Comparison of ENCODE assay signal across 26 mouse cellular contexts in the genomic region with DNA sequence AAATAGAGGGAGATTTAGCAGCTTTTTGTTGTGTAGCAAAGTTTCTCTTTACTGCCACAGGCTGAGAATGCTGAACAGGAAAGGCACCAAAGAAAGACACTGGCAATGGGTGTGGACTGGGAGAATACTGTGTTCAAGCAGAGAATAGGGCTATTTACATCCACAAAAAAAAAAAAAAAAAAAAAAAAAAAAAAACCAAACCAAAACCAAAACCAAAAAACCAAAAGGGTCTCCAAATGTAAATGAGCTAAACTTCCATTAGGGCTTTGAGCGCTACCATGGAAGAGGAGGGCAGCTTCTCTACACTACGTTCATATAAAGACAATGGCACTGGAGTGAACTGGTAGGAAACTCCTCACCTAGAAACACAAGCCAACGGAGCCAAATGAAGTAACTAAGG. TPM values are rescaled to one million over a fixed set of nuclear protein-coding genes. Genes with fewer than 3 reads are reported as not detected.
DNase-seq lines count a peak whose midpoint lies in the region; ATAC-seq and TF ChIP-seq lines count a peak whose summit lies in the region.
"Had no signal": no experiment of that assay in that cellular context is flagged by ENCODE, and none has a peak within 500 bp of the region (broad histone marks: within the 10 kb centered on the region; RNA-seq: fewer than 3 reads in every experiment).

No protein-coding gene starts in this region.

- 86% methylated on average over 3 of the region's 3 CpGs for WGBS in heart, embryonic 12.5 days
- WGBS in heart, embryonic 16.5 days, result 84% methylated on average over 3 of the region's 3 CpGs
- WGBS in heart, adult 2 months, result 76% methylated on average over 3 of the region's 3 CpGs
- 76% methylated on average over 3 of the region's 3 CpGs for WGBS in liver, postnatal 0 days (ENCODE audit: insufficient replicate concordance)

- peaks cover 49% of the 10 kb centered on the region for H3K36me3 ChIP-seq in heart, embryonic 12.5 days
- H3K36me3 ChIP-seq in heart, embryonic 16.5 days (ENCODE audit: control insufficient read depth, insufficient read depth), result peaks cover 45% of the 10 kb centered on the region
- H3K36me3 ChIP-seq in heart, adult 2 months (ENCODE audit: control insufficient read depth, insufficient read depth, low read length), result no peaks in the 10 kb centered on the region; the same call in 1 of the 2 replicates
- H3K36me3 ChIP-seq in liver, postnatal 0 days (replicated peaks; ENCODE audit: insufficient read depth, low read length), result no peaks in the 10 kb centered on the region
- H3K36me3 ChIP-seq in CH12.LX (replicated peaks in 1 of 2; ENCODE audit: control insufficient read depth in 1 of 2, insufficient read depth in 1 of 2, low read length in 1 of 2), result no peaks in the 10 kb centered on the region
- H3K36me3 ChIP-seq: embryonic facial prominence, embryonic 12.5 days; hindbrain, embryonic 12.5 days had no signal

- intact Hi-C loops in heart, adult 2 months (cut with DNase I), result no loop called here

- peak overlapping the region; percentile 43; the same call in 1 of the 2 replicates for H3K27ac ChIP-seq in heart, embryonic 12.5 days (ENCODE audit: poor library complexity, severe bottlenecking)
- H3K27ac ChIP-seq in heart, embryonic 16.5 days (ENCODE audit: low read length), result peak overlapping the region; percentile 17; the same call in 1 of the 2 replicates
- no peak overlapping the region for H3K27ac ChIP-seq in heart, adult 2 months
- H3K27ac ChIP-seq in liver, postnatal 0 days (ENCODE audit: low read depth), result no peak overlapping the region
- H3K27ac ChIP-seq in CH12.LX (ENCODE audit: insufficient read depth, low read depth), result no peak overlapping the region
- H3K27ac ChIP-seq: embryonic facial prominence, embryonic 12.5 days; embryonic facial prominence, embryonic 15.5 days; gastrocnemius, adult 2 months; hindbrain, embryonic 12.5 days; hindbrain, embryonic 15.5 days had no signal

- no peaks in the 10 kb centered on the region for H3K9me3 ChIP-seq in heart, embryonic 12.5 days (replicated peaks)
- H3K9me3 ChIP-seq in heart, embryonic 16.5 days (replicated peaks; ENCODE audit: control insufficient read depth, low read length), result no peaks in the 10 kb centered on the region
- no peaks in the 10 kb centered on the region for H3K9me3 ChIP-seq in liver, postnatal 0 days (ENCODE audit: low read length)
- no peaks in the 10 kb centered on the region for H3K9me3 ChIP-seq in CH12.LX (replicated peaks; ENCODE audit: low read length)
- H3K9me3 ChIP-seq: embryonic facial prominence, embryonic 12.5 days; embryonic facial prominence, embryonic 15.5 days; hindbrain, embryonic 12.5 days; hindbrain, embryonic 15.5 days had no signal

- no peak for TF ChIP-seq EP300 in heart, adult 2 months (IDR thresholded peaks at IDR 0.05; ENCODE audit: insufficient read depth, low read depth, low read length)
- no peak for TF ChIP-seq EP300 in liver, postnatal 0 days (IDR thresholded peaks at IDR 0.05; ENCODE audit: low read depth)
- no peak for TF ChIP-seq EP300 in CH12.LX (IDR thresholded peaks at IDR 0.05; ENCODE audit: low read length)

- no peak for TF ChIP-seq CTCF in heart, adult 2 months (IDR thresholded peaks at IDR 0.05)
- TF ChIP-seq CTCF in liver, postnatal 0 days (IDR thresholded peaks at IDR 0.05; ENCODE audit: low read depth), result no peak
- TF ChIP-seq CTCF in CH12.LX (conservative IDR thresholded peaks at IDR 0.05 in 1 of 2, IDR thresholded peaks at IDR 0.05 in 1 of 2; ENCODE audit: low read depth in 2 of 2, low read length in 2 of 2), result no peak

- TF ChIP-seq RAD21 in CH12.LX (IDR thresholded peaks at IDR 0.05; ENCODE audit: low read depth, low read length), result no peak

- H3K79me2 ChIP-seq in heart, adult 2 months (replicated peaks; ENCODE audit: control insufficient read depth, insufficient read depth, low read length), result no peaks in the 10 kb centered on the region
- no peaks in the 10 kb centered on the region for H3K79me2 ChIP-seq in CH12.LX (replicated peaks; ENCODE audit: control insufficient read depth, extremely low read depth, insufficient read depth, poor library complexity, severe bottlenecking)

- no peak for ATAC-seq in heart, embryonic 12.5 days (ENCODE audit: insufficient number of reproducible peaks, low FRiP score)
- ATAC-seq in heart, embryonic 16.5 days (replicated peaks; ENCODE audit: extremely low read depth, insufficient read depth, low FRiP score), result no peak
- ATAC-seq in liver, postnatal 0 days, result no peak
- ATAC-seq: activated CD4-positive, CD25-positive, alpha-beta regulatory T cell, adult 4 months; forebrain, embryonic 14.5 days; forebrain, postnatal 0 days; intestine, postnatal 0 days had no signal

- no peak for DNase-seq in heart, adult 8-10 months (ENCODE audit: low spot score)
- no peak for DNase-seq in heart, adult 2 months
- DNase-seq in liver, postnatal 0 days, result no peak
- DNase-seq in liver, result no peak
- DNase-seq in CH12.LX (ENCODE audit: extremely low read depth), result no peak
- DNase-seq in adrenal gland, adult (ENCODE audit: inconsistent age in 2 of 2, low spot score in 1 of 2), result no peak
- DNase-seq: adrenal gland, postnatal 10 days; adrenal gland, postnatal 36 days; B cell, adult 2 months; cerebellum, adult 18-20 months; cerebellum, adult 9-11 months; cerebellum, postnatal 25 days; forebrain, postnatal 0 days; gastrocnemius, adult 2 months; gastrocnemius, postnatal 14 days; heart, postnatal 14 days; kidney, adult 9 months had no signal

- dilution Hi-C loops in CH12.LX (cut with MboI; ENCODE audit: extremely low pct_ligation_motif_present, extremely low pct_unique_long_range_greater_than_20kb, low sequenced_read_pairs), result no loop called here

- no peaks in the 10 kb centered on the region for H3K4me1 ChIP-seq in heart, embryonic 12.5 days (replicated peaks)
- peaks cover 5% of the 10 kb centered on the region; the same call in 1 of the 2 replicates for H3K4me1 ChIP-seq in heart, embryonic 16.5 days (ENCODE audit: control insufficient read depth, insufficient read depth, low read length)
- H3K4me1 ChIP-seq in heart, adult 2 months (ENCODE audit: control insufficient read depth, insufficient read depth, low read length), result peaks cover 1% of the 10 kb centered on the region
- no peaks in the 10 kb centered on the region for H3K4me1 ChIP-seq in liver, postnatal 0 days (ENCODE audit: insufficient read depth)
- H3K4me1 ChIP-seq in CH12.LX (ENCODE audit: control insufficient read depth in 1 of 2, insufficient read depth in 2 of 2), result no peaks in the 10 kb centered on the region
- H3K4me1 ChIP-seq: embryonic facial prominence, embryonic 12.5 days; embryonic facial prominence, embryonic 15.5 days; hindbrain, embryonic 12.5 days; hindbrain, embryonic 15.5 days had no signal

- H3K9ac ChIP-seq in heart, embryonic 12.5 days, result no peak overlapping the region
- no peak overlapping the region for H3K9ac ChIP-seq in heart, embryonic 16.5 days (ENCODE audit: low read length)
- no peak overlapping the region for H3K9ac ChIP-seq in heart, adult 2 months (ENCODE audit: low read depth, low read length)
- H3K9ac ChIP-seq in liver, postnatal 0 days (replicated peaks), result no peak overlapping the region
- H3K9ac ChIP-seq in CH12.LX (ENCODE audit: insufficient read depth, low read depth), result no peak overlapping the region
- H3K9ac ChIP-seq: embryonic facial prominence, embryonic 12.5 days; embryonic facial prominence, embryonic 15.5 days; forebrain, postnatal 0 days; hindbrain, embryonic 12.5 days; hindbrain, embryonic 15.5 days had no signal

- H3K27me3 ChIP-seq in heart, embryonic 12.5 days (replicated peaks), result no peaks in the 10 kb centered on the region
- no peaks in the 10 kb centered on the region for H3K27me3 ChIP-seq in heart, embryonic 16.5 days (ENCODE audit: control insufficient read depth, insufficient read depth, low read length)
- H3K27me3 ChIP-seq in heart, adult 2 months (ENCODE audit: control insufficient read depth, insufficient read depth, low read length), result no peaks in the 10 kb centered on the region
- no peaks in the 10 kb centered on the region for H3K27me3 ChIP-seq in liver, postnatal 0 days (ENCODE audit: insufficient read depth, low read length)
- H3K27me3 ChIP-seq in CH12.LX (replicated peaks), result no peaks in the 10 kb centered on the region
- H3K27me3 ChIP-seq: embryonic facial prominence, embryonic 12.5 days; embryonic facial prominence, embryonic 15.5 days; hindbrain, embryonic 12.5 days; hindbrain, embryonic 15.5 days had no signal

- in situ Hi-C loops in CH12.LX (cut with MboI; ENCODE audit: low pct_ligation_motif_present, low pct_unique_long_range_greater_than_20kb, low sequenced_read_pairs), result no loop called here

- H3K4me3 ChIP-seq in heart, embryonic 12.5 days, result no peak overlapping the region
- H3K4me3 ChIP-seq in heart, embryonic 16.5 days (ENCODE audit: low read length), result no peak overlapping the region
- no peak overlapping the region for H3K4me3 ChIP-seq in heart, adult 2 months
- no peak overlapping the region for H3K4me3 ChIP-seq in liver, postnatal 0 days (ENCODE audit: low read depth, low read length)
- no peak overlapping the region for H3K4me3 ChIP-seq in CH12.LX (replicated peaks in 1 of 3; ENCODE audit: low read depth in 2 of 3, low read length in 2 of 3, poor library complexity in 1 of 3)
- H3K4me3 ChIP-seq: embryonic facial prominence, embryonic 12.5 days; embryonic facial prominence, embryonic 15.5 days; gastrocnemius, adult 2 months; hindbrain, embryonic 12.5 days; hindbrain, embryonic 15.5 days had no signal

- 0 out of 2 replicates have a peak overlapping the region, but pooled peaks have one; percentile 13 for H3K4me2 ChIP-seq in heart, embryonic 12.5 days
- H3K4me2 ChIP-seq in heart, embryonic 16.5 days (ENCODE audit: low read depth, low read length), result peak overlapping the region; percentile 36; the same call in 1 of the 2 replicates
- peak overlapping the region; percentile 19; the same call in 1 of the 2 replicates for H3K4me2 ChIP-seq in liver, postnatal 0 days (ENCODE audit: low read depth, low read length)
- H3K4me2 ChIP-seq in CH12.LX (ENCODE audit: insufficient read depth, low read depth, poor library complexity, severe bottlenecking), result no peak overlapping the region
- H3K4me2 ChIP-seq: embryonic facial prominence, embryonic 12.5 days; embryonic facial prominence, embryonic 15.5 days; hindbrain, embryonic 12.5 days; hindbrain, embryonic 15.5 days had no signal

- TF ChIP-seq POLR2A in heart, adult 2 months (IDR thresholded peaks at IDR 0.05; ENCODE audit: insufficient read depth, low read depth, low read length), result no peak
- TF ChIP-seq POLR2A in CH12.LX (IDR thresholded peaks at IDR 0.05; ENCODE audit: low read depth, low read length), result no peak

RNA-seq across cellular contexts. Expression of gene Ppip5k2, which starts 51.1 kb away (rescaled TPM):
- polyA plus RNA-seq in heart, embryonic 12.5 days (2016; fragmentation: Nextera tagmentation; extraction: Ambion mirVana), result 50.8 and 50.9 TPM in 2 replicates
- 10 to 100 TPM; 61.7 to 95.3 (median 79.2) TPM for total RNA-seq in heart, adult 8-10 months (2022)
- polyA plus RNA-seq in heart, embryonic 16.5 days (2015; fragmentation: Nextera tagmentation; extraction: Ambion mirVana), result 50.6 and 51.5 TPM in 2 replicates
- 10 to 100 TPM; 69.8 to 84.1 TPM for total RNA-seq in heart, adult 2 months (2021)
- polyA plus RNA-seq in heart, adult 2 months (2012; rRNA removed), result 26.9 and 41.7 TPM in 2 replicates
- polyA plus RNA-seq in liver, postnatal 0 days (2015; fragmentation: Nextera tagmentation; extraction: Ambion mirVana), result 8.1 and 10.1 TPM in 2 replicates
- total RNA-seq in CH12.LX (2012; rRNA removed), result 27.4 and 32.8 TPM in 2 replicates
- total RNA-seq in CH12.LX (2014; rRNA removed), result 44.9 and 50.6 TPM in 2 replicates
- polyA plus RNA-seq in CH12.LX (2012; ENCODE audit: insufficient read length, low read depth), result 28.4 and 29.8 TPM in 2 replicates

RNA-seq across cellular contexts. Expression of gene Gin1, which starts 51.3 kb away (rescaled TPM):
- polyA plus RNA-seq in heart, embryonic 12.5 days (2016; fragmentation: Nextera tagmentation; extraction: Ambion mirVana), result 17.1 and 17.8 TPM in 2 replicates
- 1 to 10 TPM; 6.7 to 10.0 (median 7.6) TPM for total RNA-seq in heart, adult 8-10 months (2022)
- 17.3 and 24.3 TPM in 2 replicates for polyA plus RNA-seq in heart, embryonic 16.5 days (2015; fragmentation: Nextera tagmentation; extraction: Ambion mirVana)
- 1 to 10 TPM; 6.1 to 9.9 TPM for total RNA-seq in heart, adult 2 months (2021)
- 2.7 and 6.1 TPM in 2 replicates for polyA plus RNA-seq in heart, adult 2 months (2012; rRNA removed)
- 9.7 and 10.9 TPM in 2 replicates for polyA plus RNA-seq in liver, postnatal 0 days (2015; fragmentation: Nextera tagmentation; extraction: Ambion mirVana)
- total RNA-seq in CH12.LX (2012; rRNA removed) (5.8 and 6.3 TPM in 2 replicates), CH12.LX (2014; rRNA removed) (15.0 and 16.2 TPM in 2 replicates)
- polyA plus RNA-seq in CH12.LX (2012; ENCODE audit: insufficient read length, low read depth), result 10.4 and 10.5 TPM in 2 replicates

Comparison
In these comparisons a context has a peak if more than half of its experiments do, and no peak if none do; other contexts are left out.
1. H3K27ac ChIP-seq: peak in heart, embryonic 12.5 days (single experiment) and heart, embryonic 16.5 days (single experiment); none in heart, adult 2 months (single experiment), liver, postnatal 0 days (single experiment) and CH12.LX (single experiment).